Mouse (Mus musculus) E14TG2a.4 (cell line): ENCODE measurements around the gene Schip1.

Source experiments
- H3K27me3 ChIP-seq: 2 replicates; pipeline ENCODE4 v1.6.1; 2014; ENCODE audit warnings: low read length, control low read depth; ENCODE audit not compliant: insufficient read depth
- H3K36me3 ChIP-seq: 2 replicates; pipeline ENCODE4 v1.6.1; 2014; ENCODE audit warnings: low read length, control low read depth; ENCODE audit not compliant: insufficient read depth
- H3K4me1 ChIP-seq: replicated peaks from 2 replicates; pipeline ENCODE4 v1.6.1; 2014; ENCODE audit warnings: low read depth, low read length, control low read depth
- H3K4me3 ChIP-seq: replicated peaks from 2 replicates; pipeline ENCODE4 v1.5.1; 2014; ENCODE audit warnings: mild to moderate bottlenecking, low read length
- H3K9me3 ChIP-seq: 2 replicates; pipeline ENCODE4 v1.6.1; 2014; ENCODE audit warnings: low read length, control low read depth
- CTCF ChIP-seq: conservative IDR thresholded peaks from 2 replicates; pipeline ENCODE4 v1.5.1; 2014; ENCODE audit warnings: low read length
- NANOG ChIP-seq: IDR thresholded peaks from 2 replicates; pipeline ENCODE4 v1.6.1; 2014; ENCODE audit warnings: borderline replicate concordance, low read length, mixed read lengths
- POU5F1 ChIP-seq: IDR thresholded peaks from 2 replicates; pipeline ENCODE4 v1.6.1; 2014; ENCODE audit warnings: low read length, borderline replicate concordance

Schip1 gene

DNA sequence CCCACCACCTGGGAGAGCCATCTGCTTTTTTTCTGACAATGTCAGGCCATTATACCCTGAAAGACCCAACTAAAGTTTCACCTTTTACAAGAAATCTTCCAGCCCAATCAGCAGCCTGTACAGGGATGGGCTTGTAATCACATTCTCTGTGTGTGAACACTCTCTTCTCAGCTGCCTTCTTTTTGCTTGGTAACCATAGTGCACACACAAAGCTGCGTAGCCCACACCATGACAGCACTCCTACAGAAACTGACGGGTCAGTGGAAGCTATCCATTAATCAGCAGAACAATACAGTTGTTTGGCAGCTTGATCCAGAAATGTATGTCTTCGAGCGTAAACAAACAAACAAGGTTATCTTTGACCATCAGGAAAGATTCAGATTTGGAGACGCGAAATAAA lies 205.6 kb downstream of the Schip1 start:
- TF ChIP-seq CTCF (no peak), NANOG (no peak), POU5F1 (no peak)
- Histone ChIP-seq H3K27me3 (no peaks in the 10 kb centered on the region), H3K4me1 (no peaks in the 10 kb centered on the region), H3K4me3 (no peak overlapping the region), H3K36me3 (no peaks in the 10 kb centered on the region), H3K9me3 (peaks cover 26% of the 10 kb centered on the region)

DNA sequence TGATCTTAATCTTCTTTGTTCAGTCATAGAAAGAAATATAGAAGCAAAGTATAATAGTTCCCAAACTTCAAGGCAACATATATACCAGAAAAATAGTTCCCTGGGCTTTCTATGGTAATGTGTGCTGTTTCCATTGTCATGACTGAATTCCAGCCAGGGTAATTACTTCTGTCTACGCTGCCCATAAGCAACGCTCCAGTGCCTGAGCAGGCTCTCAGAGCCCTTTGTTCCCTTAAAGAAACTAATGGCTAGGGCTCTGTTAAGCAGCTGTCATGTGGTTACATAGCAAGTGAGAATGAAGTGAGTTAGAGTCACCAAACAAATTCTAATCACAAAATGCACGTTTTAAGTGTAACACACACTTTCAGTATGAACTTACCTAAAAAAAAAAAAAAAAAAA lies 206.9 kb downstream of the Schip1 start:
- Histone ChIP-seq H3K4me3 (no peak overlapping the region), H3K27me3 (no peaks in the 10 kb centered on the region), H3K36me3 (no peaks in the 10 kb centered on the region), H3K9me3 (peaks cover 26% of the 10 kb centered on the region), H3K4me1 (no peaks in the 10 kb centered on the region)
- TF ChIP-seq NANOG (no peak), POU5F1 (no peak), CTCF (no peak)

DNA sequence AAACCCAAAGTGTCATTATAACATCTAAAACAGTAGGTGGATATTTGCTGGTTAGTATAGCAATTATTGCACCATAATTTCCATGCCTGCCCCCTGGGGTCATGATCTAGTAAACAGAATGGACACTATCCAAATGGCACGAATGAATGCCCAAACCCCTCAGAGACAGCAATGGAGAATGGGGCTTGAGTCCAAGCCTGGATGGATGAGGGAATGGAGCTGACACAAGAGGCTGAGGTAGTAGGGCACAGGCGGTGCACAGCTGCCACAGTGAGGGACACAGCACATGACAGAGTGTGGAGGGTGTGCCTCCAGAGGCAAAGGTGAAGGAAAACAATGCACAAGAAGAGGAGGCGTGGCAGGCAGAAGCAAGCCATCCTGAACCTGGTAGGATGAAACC lies 207.3 kb downstream of the Schip1 start:
- Histone ChIP-seq H3K36me3 (no peaks in the 10 kb centered on the region), H3K9me3 (peaks cover 26% of the 10 kb centered on the region), H3K27me3 (no peaks in the 10 kb centered on the region), H3K4me3 (no peak overlapping the region), H3K4me1 (no peaks in the 10 kb centered on the region)
- TF ChIP-seq CTCF (no peak), NANOG (no peak), POU5F1 (no peak)

DNA sequence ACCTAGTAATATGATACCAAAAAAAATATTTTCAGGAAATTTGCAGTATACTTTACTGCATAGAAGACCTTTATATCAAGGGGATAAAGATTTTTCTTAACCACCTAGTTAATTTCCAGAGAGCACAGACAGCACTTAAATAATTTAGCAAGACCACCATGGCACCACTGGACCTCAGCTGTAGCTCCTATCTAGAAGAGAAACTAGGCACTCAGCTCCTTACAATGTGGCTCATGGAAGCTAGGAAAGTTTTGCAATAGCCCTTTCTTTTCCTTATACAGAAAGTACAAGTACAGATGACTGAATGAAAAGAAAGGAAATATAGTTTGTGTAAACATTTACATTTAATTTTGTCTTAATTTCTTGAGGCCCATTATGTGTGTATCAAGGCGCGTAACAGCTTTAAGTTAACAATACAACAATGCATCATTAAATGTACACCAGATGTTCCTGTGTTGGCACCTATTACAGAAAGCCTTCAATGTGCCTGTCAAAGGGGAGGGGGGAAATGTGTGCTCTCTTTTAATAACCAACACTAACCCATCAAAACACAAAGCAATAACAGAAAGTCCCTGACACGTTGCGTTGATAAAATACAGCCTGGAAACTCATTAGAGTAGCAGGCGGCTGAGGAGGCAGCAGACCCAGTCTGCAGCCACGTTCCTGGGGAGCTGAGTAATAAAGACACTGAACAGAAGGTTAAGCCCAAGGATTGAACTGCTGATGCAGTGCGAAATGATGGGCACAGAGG lies 218.4 kb downstream of the Schip1 start:
- TF ChIP-seq CTCF (no peak), NANOG (no peak), POU5F1 (no peak)
- Histone ChIP-seq H3K4me1 (no peaks in the 10 kb centered on the region), H3K9me3 (no peaks in the 10 kb centered on the region), H3K36me3 (no peaks in the 10 kb centered on the region), H3K27me3 (no peaks in the 10 kb centered on the region), H3K4me3 (no peak overlapping the region)

DNA sequence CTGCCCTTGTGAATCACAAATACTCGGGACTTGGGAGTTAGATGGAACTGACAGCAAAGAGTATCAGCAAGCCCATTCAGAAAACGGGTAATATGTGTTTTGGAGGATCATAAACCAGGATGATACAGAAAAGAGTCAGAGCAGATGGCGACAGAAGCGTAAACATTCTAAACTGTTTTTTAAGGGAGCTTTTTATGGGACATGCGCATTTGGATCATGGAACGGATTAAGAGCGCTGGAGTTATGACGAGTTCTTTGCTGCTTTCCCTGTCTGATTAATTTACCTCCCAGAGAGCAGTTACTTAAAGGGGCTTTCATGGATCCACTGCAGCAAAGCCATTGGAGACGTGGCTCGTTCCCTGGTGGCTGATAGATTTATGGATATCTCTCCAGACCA lies 219.0 kb downstream of the Schip1 start:
- Histone ChIP-seq H3K27me3 (no peaks in the 10 kb centered on the region), H3K4me3 (no peak overlapping the region), H3K36me3 (no peaks in the 10 kb centered on the region), H3K9me3 (no peaks in the 10 kb centered on the region), H3K4me1 (no peaks in the 10 kb centered on the region)
- TF ChIP-seq POU5F1 (no peak), NANOG (no peak), CTCF (no peak)

DNA sequence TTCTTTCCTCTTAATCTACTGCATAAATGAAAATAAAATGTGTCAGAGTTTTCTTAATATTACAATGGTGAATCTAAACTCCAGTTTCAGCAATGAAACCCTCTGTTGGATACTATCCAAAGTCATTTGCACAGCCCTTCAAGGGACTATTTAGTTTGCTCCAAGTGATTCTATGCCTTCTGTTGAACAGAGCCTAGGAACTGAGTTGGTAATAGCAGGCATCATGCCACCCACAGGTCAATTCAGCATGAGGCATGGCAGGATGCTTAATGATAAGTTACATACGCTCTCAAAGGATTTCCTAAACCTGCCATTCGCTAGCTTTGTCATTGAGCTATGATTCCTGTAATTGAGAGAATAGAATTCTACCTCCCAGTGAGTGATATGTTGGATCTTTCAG lies 219.9 kb downstream of the Schip1 start:
- Histone ChIP-seq H3K9me3 (no peaks in the 10 kb centered on the region), H3K36me3 (no peaks in the 10 kb centered on the region), H3K4me1 (no peaks in the 10 kb centered on the region), H3K27me3 (no peaks in the 10 kb centered on the region), H3K4me3 (no peak overlapping the region)
- TF ChIP-seq NANOG = no peak
- no peak for TF ChIP-seq POU5F1
- no peak for TF ChIP-seq CTCF

DNA sequence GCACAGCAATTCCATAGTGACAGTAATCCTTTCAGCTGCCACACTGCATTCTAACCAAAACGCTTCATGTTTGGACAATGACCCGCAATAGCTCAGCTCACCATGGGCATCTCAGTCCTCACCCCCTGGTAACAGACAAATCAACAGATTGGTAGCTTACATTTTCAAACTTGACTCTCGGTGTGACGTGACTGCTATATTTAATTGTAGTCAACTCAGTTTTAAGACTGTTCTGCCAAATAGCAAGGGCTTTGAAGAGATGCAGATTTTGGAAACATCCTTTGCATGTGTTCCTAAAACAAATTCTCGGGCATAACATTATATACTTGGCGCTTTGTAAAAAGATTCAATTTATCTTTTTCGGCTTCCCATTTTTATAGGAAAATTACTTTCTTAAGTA lies 232.2 kb downstream of the Schip1 start:
- no peaks in the 10 kb centered on the region for H3K4me1 ChIP-seq
- H3K9me3 ChIP-seq = no peaks in the 10 kb centered on the region
- no peaks in the 10 kb centered on the region for H3K36me3 ChIP-seq
- no peaks in the 10 kb centered on the region for H3K27me3 ChIP-seq
- no peak overlapping the region for H3K4me3 ChIP-seq
- TF ChIP-seq POU5F1 = no peak

DNA sequence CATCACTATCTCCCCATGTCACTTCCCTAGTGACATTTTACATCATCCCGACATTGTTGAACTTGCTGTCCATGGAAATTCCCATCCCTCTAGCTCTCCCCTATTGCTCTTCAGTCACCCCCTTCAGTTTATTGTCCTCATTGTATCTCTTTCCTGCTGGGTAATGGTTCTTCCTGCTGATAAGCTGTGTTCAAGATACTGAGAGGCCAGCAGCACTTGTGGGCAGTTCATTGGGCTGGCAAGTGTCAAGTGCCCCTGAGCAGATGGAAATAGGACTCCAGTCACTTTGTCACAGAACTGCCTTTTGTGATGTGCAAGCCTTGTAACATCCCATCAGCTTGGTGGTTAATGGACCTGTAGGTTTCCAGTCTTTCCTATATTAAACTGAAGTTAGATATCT lies 241.0 kb downstream of the Schip1 start:
- Histone ChIP-seq H3K4me1 (peaks cover 26% of the 10 kb centered on the region), H3K27me3 (peaks cover 12% of the 10 kb centered on the region), H3K9me3 (peaks cover 19% of the 10 kb centered on the region; the same call in 1 of the 2 replicates), H3K36me3 (no peaks in the 10 kb centered on the region), H3K4me3 (no peak overlapping the region)
- no peak for TF ChIP-seq NANOG
- TF ChIP-seq POU5F1 = no peak
- TF ChIP-seq CTCF = no peak

DNA sequence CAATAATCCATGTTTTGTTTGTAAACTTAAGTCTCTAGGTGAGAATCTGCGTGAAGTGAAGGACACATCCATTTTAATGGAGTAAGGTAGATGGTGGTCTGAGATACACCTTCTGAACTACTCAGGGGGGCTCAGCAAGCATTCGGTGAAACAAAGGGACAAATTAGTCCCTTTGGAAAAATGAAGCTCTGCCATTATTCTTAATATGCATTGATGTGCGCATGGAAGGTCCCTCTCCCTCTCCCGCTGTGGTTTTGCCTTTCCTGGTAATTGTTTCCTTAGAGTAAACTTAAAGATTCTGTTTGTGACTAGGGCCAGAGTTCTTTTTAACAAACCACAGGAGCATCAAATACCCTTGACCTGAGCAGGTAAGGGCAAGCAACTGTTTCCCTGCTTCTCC lies 242.1 kb downstream of the Schip1 start:
- Histone ChIP-seq H3K27me3 (peaks cover 12% of the 10 kb centered on the region), H3K9me3 (peaks cover 19% of the 10 kb centered on the region; the same call in 1 of the 2 replicates), H3K4me3 (no peak overlapping the region), H3K36me3 (no peaks in the 10 kb centered on the region), H3K4me1 (peaks cover 26% of the 10 kb centered on the region)
- TF ChIP-seq POU5F1 (no peak), NANOG (peak; percentile 97)

DNA sequence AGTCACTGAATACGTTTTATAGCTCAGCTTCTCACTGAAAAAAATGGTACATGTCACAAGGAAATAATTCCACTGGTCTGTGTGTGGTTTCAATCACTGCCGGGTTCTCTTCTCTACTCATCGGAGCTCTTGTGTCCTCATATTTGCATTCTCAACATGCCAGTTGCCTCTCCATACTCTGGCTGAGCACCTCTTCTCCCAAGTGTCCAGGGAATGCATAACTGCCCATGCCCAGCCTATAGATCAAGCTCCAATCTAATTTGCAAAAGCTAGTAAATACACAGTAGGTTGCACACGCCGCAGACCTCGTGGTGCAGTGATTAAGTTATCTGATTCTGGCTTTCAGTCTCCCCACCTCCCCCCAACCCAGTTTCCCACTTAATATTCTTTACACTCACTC lies 261.0 kb downstream of the Schip1 start:
- TF ChIP-seq NANOG (no peak), POU5F1 (no peak), CTCF (no peak)
- no peaks in the 10 kb centered on the region for H3K36me3 ChIP-seq
- H3K9me3 ChIP-seq = no peaks in the 10 kb centered on the region
- H3K4me1 ChIP-seq = no peaks in the 10 kb centered on the region
- no peak overlapping the region for H3K4me3 ChIP-seq
- no peaks in the 10 kb centered on the region for H3K27me3 ChIP-seq
